Mouse (Mus musculus): ENCODE results near the gene Spata31d1a.

GRCm38 (mm10) chr13:59663939-59664712 is 46.0 kb downstream of the Spata31d1a start:
- TF ChIP-seq POLR2A (IDR thresholded peaks at IDR 0.05; ENCODE audit: insufficient read depth, low read depth, low read length) (no peak), CTCF (IDR thresholded peaks at IDR 0.05; ENCODE audit: insufficient read depth, low read depth, low read length) (no peak)

Measured in olfactory bulb, adult 2 months (tissue).